Mouse (Mus musculus) midbrain, embryonic 11.5 days (tissue): ENCODE data around the gene Gm10643. TPM values are rescaled to one million over a fixed set of nuclear protein-coding genes. Genes with fewer than 3 reads are reported as not detected.

Source experiments
- ATAC-seq: fragments of 200-750 bp; cut with Nextera tagmentation; 2 replicates; pipeline ENCODE4 v1.8.0; 2017; ENCODE audit warnings: moderate TSS enrichment, moderate library complexity; ENCODE audit not compliant: low FRiP score
- DNase-seq: peaks from one replicate; pipeline ENCODE4 v3.0.0; 2015; ENCODE audit warnings: low spot score; ENCODE audit errors: missing footprints
- H3K27ac ChIP-seq: fragments of 300-500 bp; sonication (generic); 2 replicates; pipeline ENCODE4 v1.5.1; 2014; ENCODE audit warnings: low read depth, low read length
- H3K27me3 ChIP-seq: fragments of 300-500 bp; sonication (generic); 2 replicates; pipeline ENCODE4 v1.6.1; 2014; ENCODE audit warnings: mild to moderate bottlenecking, low read length, moderate library complexity, mixed read lengths; ENCODE audit not compliant: control insufficient read depth, insufficient read depth
- H3K36me3 ChIP-seq: fragments of 300-500 bp; sonication (generic); 2 replicates; pipeline ENCODE4 v1.6.1; 2014; ENCODE audit warnings: mild to moderate bottlenecking, low read length, moderate library complexity, mixed read lengths; ENCODE audit not compliant: control insufficient read depth, insufficient read depth
- H3K4me1 ChIP-seq: fragments of 300-500 bp; sonication (generic); 2 replicates; pipeline ENCODE4 v1.6.1; 2014; ENCODE audit warnings: low read length; ENCODE audit not compliant: control insufficient read depth, insufficient read depth
- H3K4me2 ChIP-seq: fragments of 300-500 bp; sonication (generic); 2 replicates; pipeline ENCODE4 v1.6.1; 2014; ENCODE audit warnings: mild to moderate bottlenecking, moderate library complexity
- H3K4me3 ChIP-seq: fragments of 300-500 bp; sonication (generic); 2 replicates; pipeline ENCODE4 v1.5.1; 2014; ENCODE audit warnings: low read depth, low read length
- H3K9ac ChIP-seq: fragments of 300-500 bp; sonication (generic); 2 replicates; pipeline ENCODE4 v1.6.1; 2014; ENCODE audit warnings: low read length
- H3K9me3 ChIP-seq: fragments of 300-500 bp; sonication (generic); 2 replicates; pipeline ENCODE4 v1.6.1; 2016; ENCODE audit warnings: low read length; ENCODE audit not compliant: control insufficient read depth
- WGBS: fragments of 180-500 bp; shearing (Covaris S2); extraction: QIAGEN DNeasy Blood & Tissue Kit; methylation state at CpG from one replicate; pipeline ENCODE4 v1.1.7; 2014; 5-methylcytosine and 5-hydroxymethylcytosine counted together
- microRNA counts: library from miRNA; unstranded; fragments of <30 nt; microRNA quantifications from one replicate; lab custom pipeline; 2015
- microRNA-seq: library from miRNA; unstranded; fragments of <30 nt; microRNA quantifications from one replicate; pipeline ENCODE4, GENCODE M21; 2017
- polyA plus RNA-seq: library from polyadenylated mRNA; unstranded; fragments of >200 nt; fragmentation: Nextera tagmentation; extraction: Ambion mirVana; gene quantifications from 2 replicates; pipeline ENCODE4 v1.2.1, GENCODE M21; 2014

Gm10643 gene
- polyA plus RNA-seq, 1 experiment from 2014 or later, result 2.4 TPM

GRCm38 (mm10) chr8:84019738-84020137 is 45.2 kb downstream of the Gm10643 start:
- no peaks in the 10 kb centered on the region for H3K9me3 ChIP-seq
- WGBS, result 85% methylated on average over 9 of the region's 9 CpGs
- no peak overlapping the region for H3K27ac ChIP-seq
- peaks cover 5% of the 10 kb centered on the region for H3K27me3 ChIP-seq
- no peaks in the 10 kb centered on the region for H3K36me3 ChIP-seq
- no peak overlapping the region for H3K4me3 ChIP-seq
- DNase-seq (no peak), ATAC-seq (no peak)
- no peak overlapping the region for H3K9ac ChIP-seq
- no peaks in the 10 kb centered on the region for H3K4me1 ChIP-seq
- H3K4me2 ChIP-seq, result no peak overlapping the region

- 95% methylated on average over 5 of the region's 5 CpGs for WGBS
- H3K4me3 ChIP-seq, result no peak overlapping the region
These were observed 49.1 kb downstream of the Gm10643 start for GRCm38 (mm10) chr8:84015833-84016232.

More at GRCm38 (mm10) chr8:84015833-84016232, 49.1 kb downstream of the Gm10643 start:
- H3K27ac ChIP-seq, result no peak overlapping the region
- H3K9ac ChIP-seq, result no peak overlapping the region
- H3K9me3 ChIP-seq, result no peaks in the 10 kb centered on the region
- peaks cover 28% of the 10 kb centered on the region for H3K27me3 ChIP-seq
- H3K4me1 ChIP-seq, result peaks cover 16% of the 10 kb centered on the region
- H3K4me2 ChIP-seq, result no peak overlapping the region
- DNase-seq, result no peak
- no peak for ATAC-seq
- H3K36me3 ChIP-seq, result no peaks in the 10 kb centered on the region

MicroRNAs within 50 kb of the gene (microRNA counts, 519-probe panel; counts per million panel counts)
- microRNA mmu-miR-709 (lab: Ali Mortazavi, UCI), result 3,707 counts per million, percentile 25 among the panel's probes with 10 or more counts

Small RNA genes within 50 kb of the gene (microRNA-seq; reads per million reads assigned to microRNA genes)
- gene Mir709, result not detected

Other genes with a start within 250 kb of the Gm10643 start
- 13.7 and 16.4 TPM in 2 replicates for gene Adgrl1, start 165.0 kb downstream of the Gm10643 start, polyA plus RNA-seq
- gene Gm10644, start 109.9 kb downstream of the Gm10643 start, polyA plus RNA-seq, result 0.61 and 0.81 TPM in 2 replicates
- 92.5 and 96.5 TPM in 2 replicates for gene Asf1b, start 109.6 kb downstream of the Gm10643 start, polyA plus RNA-seq
- gene Prkaca, start 92.1 kb downstream of the Gm10643 start, polyA plus RNA-seq, result 139 and 156 TPM in 2 replicates
- 12.8 and 12.9 TPM in 2 replicates for gene Samd1, start 67.5 kb downstream of the Gm10643 start, polyA plus RNA-seq
- gene 1700067K01Rik, start 63.6 kb downstream of the Gm10643 start, polyA plus RNA-seq, result 0.33 and 0.56 TPM in 2 replicates
- not detected in 2 replicates for gene 2210011C24Rik, start 53.0 kb downstream of the Gm10643 start, polyA plus RNA-seq
- 2.0 and 2.2 TPM in 2 replicates for gene Palm3, start 43.7 kb downstream of the Gm10643 start, polyA plus RNA-seq
- gene Il27ra, start 22.5 kb downstream of the Gm10643 start, polyA plus RNA-seq, result 0.23 TPM in 2 replicates
- not detected in 2 replicates for gene Rln3, start 20.1 kb downstream of the Gm10643 start, polyA plus RNA-seq
- gene Rfx1, start 1.7 kb upstream of the Gm10643 start, polyA plus RNA-seq, result 6.0 and 7.8 TPM in 2 replicates
- gene Dcaf15, start 39.6 kb upstream of the Gm10643 start, polyA plus RNA-seq, result 12.2 and 14.3 TPM in 2 replicates
- 0.25 and 0.32 TPM in 2 replicates for gene Podnl1, start 60.9 kb upstream of the Gm10643 start, polyA plus RNA-seq
- gene Cc2d1a, start 82.8 kb upstream of the Gm10643 start, polyA plus RNA-seq, result 7.6 and 8.9 TPM in 2 replicates
- 0.83 and 0.86 TPM in 2 replicates for gene 4930432K21Rik, start 82.9 kb upstream of the Gm10643 start, polyA plus RNA-seq
- gene Nanos3, start 120.1 kb upstream of the Gm10643 start, polyA plus RNA-seq, result 4.7 and 4.9 TPM in 2 replicates
- gene Zswim4, start 171.9 kb upstream of the Gm10643 start, polyA plus RNA-seq, result 19.4 and 24.7 TPM in 2 replicates
- 281 and 304 TPM in 2 replicates for gene D8Ertd738e, start 184.6 kb upstream of the Gm10643 start, polyA plus RNA-seq
- 47.2 and 52.4 TPM in 2 replicates for gene Mri1, start 192.2 kb upstream of the Gm10643 start, polyA plus RNA-seq
- gene Ccdc130, start 205.2 kb upstream of the Gm10643 start, polyA plus RNA-seq, result 22.2 and 23.3 TPM in 2 replicates